Mouse (Mus musculus) limb, embryonic 11.5 days (tissue): ENCODE data around the gene Olfr1209. TPM values are rescaled to one million over a fixed set of nuclear protein-coding genes. Genes with fewer than 3 reads are reported as not detected.

Source experiments
- ATAC-seq: fragments of 200-750 bp; cut with Nextera tagmentation; 2 replicates; pipeline ENCODE4 v1.8.0; 2017; ENCODE audit warnings: low read depth; ENCODE audit not compliant: insufficient number of reproducible peaks, low FRiP score, low TSS enrichment
- DNase-seq: peaks from one replicate; pipeline ENCODE4 v3.0.0-alpha.2; 2015; ENCODE audit warnings: low spot score
- H3K27ac ChIP-seq: fragments of 300-500 bp; sonication (generic); replicated peaks from 2 replicates; pipeline ENCODE4 v1.5.1; 2014; ENCODE audit warnings: low read depth, mild to moderate bottlenecking, low read length
- H3K27me3 ChIP-seq: fragments of 300-500 bp; sonication (generic); 2 replicates; pipeline ENCODE4 v1.6.1; 2014; ENCODE audit warnings: mild to moderate bottlenecking, low read length, mixed read lengths; ENCODE audit not compliant: control insufficient read depth, insufficient read depth
- H3K36me3 ChIP-seq: fragments of 300-500 bp; sonication (generic); 2 replicates; pipeline ENCODE4 v1.6.1; 2014; ENCODE audit warnings: mild to moderate bottlenecking, low read length, moderate library complexity, mixed read lengths; ENCODE audit not compliant: control insufficient read depth, insufficient read depth
- H3K4me1 ChIP-seq: fragments of 300-500 bp; sonication (generic); 2 replicates; pipeline ENCODE4 v1.6.1; 2014; ENCODE audit warnings: low read length, mixed read lengths; ENCODE audit not compliant: control insufficient read depth, insufficient read depth
- H3K4me2 ChIP-seq: fragments of 300-500 bp; sonication (generic); 2 replicates; pipeline ENCODE4 v1.6.1; 2014; ENCODE audit warnings: low read depth, mild to moderate bottlenecking, moderate library complexity; ENCODE audit not compliant: severe bottlenecking
- H3K4me3 ChIP-seq: fragments of 300-500 bp; sonication (generic); 2 replicates; pipeline ENCODE4 v1.5.1; 2014; ENCODE audit warnings: low read depth, low read length
- H3K9ac ChIP-seq: fragments of 300-500 bp; sonication (generic); 2 replicates; pipeline ENCODE4 v1.6.1; 2014; ENCODE audit warnings: mild to moderate bottlenecking, low read length
- H3K9me3 ChIP-seq: fragments of 300-500 bp; sonication (generic); 2 replicates; pipeline ENCODE4 v1.6.1; 2016; ENCODE audit warnings: low read length; ENCODE audit not compliant: control insufficient read depth
- WGBS: fragments of 180-500 bp; shearing (Covaris S2); extraction: QIAGEN DNeasy Blood & Tissue Kit; methylation state at CpG from one replicate; pipeline ENCODE4 v1.1.7; 2014; 5-methylcytosine and 5-hydroxymethylcytosine counted together
- polyA plus RNA-seq: library from polyadenylated mRNA; unstranded; fragments of >200 nt; fragmentation: Nextera tagmentation; extraction: Ambion mirVana; gene quantifications from 2 replicates; pipeline ENCODE4 v1.2.1, GENCODE M21; 2014

Gene Olfr1209
- polyA plus RNA-seq = not detected in 2 replicates

- WGBS = 90% methylated on average over 3 of the region's 3 CpGs
Measured at GRCm38 (mm10) chr2:88915057-88915456, at the start of gene Olfr1209. Gene Olfr1209, minus strand, starts transcription at chr2:88915157.

DNA sequence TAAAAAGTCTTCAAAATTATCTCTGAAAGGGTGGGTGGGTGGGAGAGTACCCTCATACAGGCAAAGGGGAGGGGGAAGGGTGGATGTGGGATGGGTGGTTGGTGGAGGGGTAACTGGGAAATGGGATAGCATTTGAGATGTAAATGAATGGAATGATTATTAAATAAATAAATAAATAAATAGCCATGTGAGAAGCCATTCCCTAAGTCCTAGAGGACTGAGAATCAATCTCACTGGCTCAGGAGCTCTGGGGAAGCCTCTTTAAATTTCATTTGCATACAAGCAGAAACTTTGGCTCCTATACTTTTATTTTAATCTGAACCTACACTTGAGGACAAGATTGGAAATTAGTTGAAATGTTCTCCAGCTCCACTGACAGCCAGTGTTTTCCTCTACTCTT, 38.7 kb upstream of the Olfr1209 start, which contains the start of gene Olfr1212:
Gene Olfr1212 (plus strand): TSS at position 301 of the 400 bp plus-strand sequence.
- Histone ChIP-seq H3K4me1 (no peaks in the 10 kb centered on the region), H3K36me3 (no peaks in the 10 kb centered on the region), H3K27me3 (no peaks in the 10 kb centered on the region), H3K9ac (no peak within 1 kb of the TSS), H3K9me3 (no peaks in the 10 kb centered on the region), H3K4me2 (no peak within 1 kb of the TSS), H3K27ac (no peak within 1 kb of the TSS), H3K4me3 (no peak within 1 kb of the TSS)
- no peak for ATAC-seq
- no peak for DNase-seq

More at GRCm38 (mm10) chr2:88915057-88915456, at the start of gene Olfr1209:
- Histone ChIP-seq H3K4me3 (no peak within 1 kb of the TSS), H3K4me1 (no peaks in the 10 kb centered on the region), H3K27ac (no peak within 1 kb of the TSS), H3K36me3 (no peaks in the 10 kb centered on the region), H3K9me3 (no peaks in the 10 kb centered on the region), H3K4me2 (no peak within 1 kb of the TSS), H3K9ac (no peak within 1 kb of the TSS), H3K27me3 (no peaks in the 10 kb centered on the region)
- no peak for DNase-seq
- no peak for ATAC-seq

DNA sequence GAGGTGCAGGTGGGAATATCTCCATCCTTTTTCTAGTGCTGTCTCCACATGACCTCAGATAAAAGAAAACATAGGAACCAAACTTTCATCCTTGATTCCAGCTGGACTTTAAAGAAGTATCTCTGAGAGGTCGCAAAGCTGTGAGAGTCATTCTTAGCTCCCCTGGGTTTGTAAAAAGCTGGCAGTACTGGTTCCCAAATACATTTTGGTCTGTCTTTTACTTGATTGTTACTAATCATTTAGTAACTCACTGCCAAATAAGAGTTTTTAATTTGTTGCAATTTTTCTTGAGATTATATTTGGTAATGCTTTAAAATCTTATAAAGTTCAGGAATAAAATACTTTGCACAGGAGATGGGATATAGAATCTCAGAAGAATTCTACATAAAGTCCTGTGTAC, 23.1 kb upstream of the Olfr1209 start, which contains the start of gene Olfr1211:
Gene Olfr1211 (minus strand): TSS at position 101 of the 400 bp plus-strand sequence.
- H3K4me2 ChIP-seq = no peak within 1 kb of the TSS
- H3K27me3 ChIP-seq = no peaks in the 10 kb centered on the region
- H3K4me3 ChIP-seq = no peak within 1 kb of the TSS
- no peak within 1 kb of the TSS for H3K9ac ChIP-seq
- ATAC-seq (no peak), DNase-seq (no peak)
- H3K36me3 ChIP-seq = no peaks in the 10 kb centered on the region
- no peaks in the 10 kb centered on the region for H3K9me3 ChIP-seq
- H3K27ac ChIP-seq = no peak within 1 kb of the TSS
- H3K4me1 ChIP-seq = no peaks in the 10 kb centered on the region
- WGBS = 93% methylated on average over 1 of the region's 1 CpGs

GRCm38 (mm10) chr2:88902211-88902610, 12.7 kb downstream of the Olfr1209 start, which contains the start of gene Olfr1208:
Gene Olfr1208, minus strand, starts transcription at chr2:88902311.
- no peak within 1 kb of the TSS for H3K4me2 ChIP-seq
- no peaks in the 10 kb centered on the region for H3K9me3 ChIP-seq
- ATAC-seq = no peak
- no peak within 1 kb of the TSS for H3K27ac ChIP-seq
- H3K36me3 ChIP-seq = no peaks in the 10 kb centered on the region
- no peak within 1 kb of the TSS for H3K9ac ChIP-seq
- H3K27me3 ChIP-seq = no peaks in the 10 kb centered on the region
- H3K4me1 ChIP-seq = no peaks in the 10 kb centered on the region
- no peak for DNase-seq
- no peak within 1 kb of the TSS for H3K4me3 ChIP-seq

DNA sequence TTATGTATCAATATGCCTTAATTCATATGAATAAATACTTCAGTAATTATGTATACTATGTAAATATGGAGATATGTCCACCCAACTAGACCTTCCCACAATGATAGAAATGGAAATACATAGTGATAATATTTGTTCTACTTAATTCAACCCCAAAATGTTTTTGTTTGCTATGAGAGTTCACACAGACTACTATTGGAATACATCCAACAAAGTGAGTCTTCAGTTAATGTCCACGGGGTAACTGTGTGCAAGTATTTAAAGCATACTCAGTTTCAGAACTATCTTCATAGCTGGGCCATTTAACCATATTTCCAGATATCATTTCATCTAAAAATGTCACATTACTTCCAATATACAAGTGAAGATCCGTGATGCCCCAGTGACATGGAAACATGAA, 52.0 kb downstream of the Olfr1209 start, which contains the start of gene Olfr1206:
Gene Olfr1206 (plus strand): TSS at position 301 of the 400 bp plus-strand sequence.
- ATAC-seq (no peak), DNase-seq (no peak)
- no peak within 1 kb of the TSS for H3K4me3 ChIP-seq
- no peak within 1 kb of the TSS for H3K4me2 ChIP-seq
- H3K36me3 ChIP-seq = no peaks in the 10 kb centered on the region
- 92% methylated on average over 2 of the region's 2 CpGs for WGBS
- no peaks in the 10 kb centered on the region for H3K4me1 ChIP-seq
- no peak within 1 kb of the TSS for H3K9ac ChIP-seq
- no peak within 1 kb of the TSS for H3K27ac ChIP-seq
- H3K27me3 ChIP-seq = no peaks in the 10 kb centered on the region
- no peaks in the 10 kb centered on the region for H3K9me3 ChIP-seq

Other genes starting within 250 kb of the Olfr1209 start
- not detected in 2 replicates for gene Olfr1193, start 239.5 kb downstream of the Olfr1209 start, polyA plus RNA-seq
- gene Olfr1195, start 226.0 kb downstream of the Olfr1209 start, polyA plus RNA-seq = not detected in 2 replicates
- gene Olfr1196, start 210.6 kb downstream of the Olfr1209 start, polyA plus RNA-seq = not detected in 2 replicates
- not detected in 2 replicates for gene Olfr1197, start 182.8 kb downstream of the Olfr1209 start, polyA plus RNA-seq
- gene Olfr1198, start 163.8 kb downstream of the Olfr1209 start, polyA plus RNA-seq = not detected in 2 replicates
- gene Olfr1199, start 154.7 kb downstream of the Olfr1209 start, polyA plus RNA-seq = not detected in 2 replicates
- not detected in 2 replicates for gene Olfr1200, start 144.7 kb downstream of the Olfr1209 start, polyA plus RNA-seq
- gene Olfr1201, start 122.1 kb downstream of the Olfr1209 start, polyA plus RNA-seq = not detected in 2 replicates
- gene Olfr1202, start 100.7 kb downstream of the Olfr1209 start, polyA plus RNA-seq = not detected in 2 replicates
- gene Olfr1205, start 85.4 kb downstream of the Olfr1209 start, polyA plus RNA-seq = not detected in 2 replicates
- gene Olfr1204, start 65.9 kb downstream of the Olfr1209 start, polyA plus RNA-seq = not detected in 2 replicates
- not detected in 2 replicates for gene Olfr1206, start 51.9 kb downstream of the Olfr1209 start, polyA plus RNA-seq
- gene Olfr1208, start 12.8 kb downstream of the Olfr1209 start, polyA plus RNA-seq = not detected in 2 replicates
- gene Olfr1211, start 23.0 kb upstream of the Olfr1209 start, polyA plus RNA-seq = not detected in 2 replicates
- not detected in 2 replicates for gene Olfr1212, start 38.8 kb upstream of the Olfr1209 start, polyA plus RNA-seq
- gene Gm13762, start 65.1 kb upstream of the Olfr1209 start, polyA plus RNA-seq = not detected in 2 replicates
- not detected in 2 replicates for gene Olfr1214, start 77.5 kb upstream of the Olfr1209 start, polyA plus RNA-seq
- gene Olfr1215, start 91.8 kb upstream of the Olfr1209 start, polyA plus RNA-seq = not detected in 2 replicates
- not detected in 2 replicates for gene Olfr1216, start 103.2 kb upstream of the Olfr1209 start, polyA plus RNA-seq
- not detected in 2 replicates for gene Olfr1217, start 116.9 kb upstream of the Olfr1209 start, polyA plus RNA-seq
- gene Olfr1218, start 146.0 kb upstream of the Olfr1209 start, polyA plus RNA-seq = not detected in 2 replicates
- not detected in 2 replicates for gene Olfr1219, start 168.4 kb upstream of the Olfr1209 start, polyA plus RNA-seq
- not detected in 2 replicates for gene Olfr1220, start 191.7 kb upstream of the Olfr1209 start, polyA plus RNA-seq
- gene Olfr1221, start 202.1 kb upstream of the Olfr1209 start, polyA plus RNA-seq = not detected in 2 replicates
- gene Olfr1222, start 217.9 kb upstream of the Olfr1209 start, polyA plus RNA-seq = not detected in 2 replicates
- gene Olfr1223, start 236.4 kb upstream of the Olfr1209 start, polyA plus RNA-seq = not detected in 2 replicates
- not detected in 2 replicates for gene Olfr1224-ps1, start 248.9 kb upstream of the Olfr1209 start, polyA plus RNA-seq